In genomic region chr11:114335950-114336838, GRCm38 (mm10) we compare ENCODE assay signal across 14 mouse cellular contexts.
A peak's percentile ranks its signal among the peaks of the same experiment; 100 is the strongest.
DNase-seq lines count a peak whose midpoint lies in the region; ATAC-seq lines count a peak whose summit lies in the region.
"Had no signal": no experiment of that assay in that cellular context is flagged by ENCODE, and none has a peak within 500 bp of the region (broad histone marks: within the 10 kb centered on the region; RNA-seq: fewer than 3 reads in every experiment).

No protein-coding gene starts in this region.

- H3K9ac ChIP-seq in heart, embryonic 12.5 days, result no peak overlapping the region
- no peak overlapping the region for H3K9ac ChIP-seq in heart, embryonic 11.5 days (ENCODE audit: low read depth, low read length)
- no peak overlapping the region for H3K9ac ChIP-seq in hindbrain, embryonic 13.5 days
- no peak overlapping the region for H3K9ac ChIP-seq in neural tube, embryonic 14.5 days (replicated peaks; ENCODE audit: low read depth, low read length)
- no peak overlapping the region for H3K9ac ChIP-seq in liver, embryonic 11.5 days (ENCODE audit: low read depth, low read length)
- H3K9ac ChIP-seq: kidney, embryonic 15.5 days; liver, embryonic 12.5 days had no signal

- WGBS in heart, embryonic 12.5 days, result 54% methylated on average over 10 of the region's 10 CpGs
- WGBS in heart, embryonic 11.5 days (ENCODE audit: insufficient replicate concordance), result 53% methylated on average over 10 of the region's 10 CpGs
- WGBS in hindbrain, embryonic 13.5 days, result 29% methylated on average over 10 of the region's 10 CpGs
- WGBS in neural tube, embryonic 14.5 days, result 27% methylated on average over 10 of the region's 10 CpGs
- WGBS in liver, embryonic 11.5 days, result 46% methylated on average over 10 of the region's 10 CpGs

- H3K36me3 ChIP-seq in heart, embryonic 12.5 days, result no peaks in the 10 kb centered on the region
- no peaks in the 10 kb centered on the region for H3K36me3 ChIP-seq in heart, embryonic 11.5 days (ENCODE audit: control insufficient read depth, insufficient read depth, low read length)
- no peaks in the 10 kb centered on the region for H3K36me3 ChIP-seq in hindbrain, embryonic 13.5 days
- H3K36me3 ChIP-seq in neural tube, embryonic 14.5 days (ENCODE audit: control insufficient read depth, insufficient read depth, low read length), result no peaks in the 10 kb centered on the region
- H3K36me3 ChIP-seq in liver, embryonic 11.5 days (ENCODE audit: control insufficient read depth, insufficient read depth, low read length), result no peaks in the 10 kb centered on the region
- H3K36me3 ChIP-seq: G1E; kidney, embryonic 15.5 days; liver, embryonic 12.5 days had no signal

- H3K4me1 ChIP-seq in heart, embryonic 12.5 days (replicated peaks), result 0 out of 2 replicates have a peak, but pooled peaks cover 6% of the 10 kb centered on the region
- no peaks in the 10 kb centered on the region for H3K4me1 ChIP-seq in heart, embryonic 11.5 days (ENCODE audit: control insufficient read depth, insufficient read depth, low read length)
- peaks cover 20% of the 10 kb centered on the region for H3K4me1 ChIP-seq in hindbrain, embryonic 13.5 days (replicated peaks)
- peaks cover 13% of the 10 kb centered on the region for H3K4me1 ChIP-seq in neural tube, embryonic 14.5 days (ENCODE audit: control insufficient read depth, insufficient read depth, low read length)
- no peaks in the 10 kb centered on the region for H3K4me1 ChIP-seq in liver, embryonic 11.5 days (replicated peaks; ENCODE audit: control insufficient read depth, insufficient read depth, low read length)
- H3K4me1 ChIP-seq: liver, embryonic 12.5 days had no signal

- peak; percentile 68 to 71 for DNase-seq in cerebellum, postnatal 14 days
- DNase-seq in urinary bladder, postnatal 36 days (ENCODE audit: low spot score in 2 of 2), result no peak
- no peak for DNase-seq in gastrocnemius, postnatal 4 days (ENCODE audit: low spot score in 2 of 2)
- DNase-seq in liver, embryonic 11.5 days (ENCODE audit: low spot score), result no peak
- DNase-seq: gastrocnemius, postnatal 25 days; layer of hippocampus, postnatal 36 days; right cerebral cortex, postnatal 25 days had no signal

- peak; percentile 48; the same call in 1 of the 2 replicates for ATAC-seq in heart, embryonic 12.5 days (ENCODE audit: insufficient number of reproducible peaks, low FRiP score)
- ATAC-seq in heart, embryonic 11.5 days (replicated peaks; ENCODE audit: insufficient number of reproducible peaks, low FRiP score, low TSS enrichment), result no peak
- ATAC-seq in hindbrain, embryonic 13.5 days (ENCODE audit: low FRiP score), result peak; percentile 36; the same call in 1 of the 2 replicates
- ATAC-seq in neural tube, embryonic 14.5 days (ENCODE audit: low read depth), result peak; percentile 38; the same call in 1 of the 2 replicates
- ATAC-seq in liver, embryonic 11.5 days (replicated peaks; ENCODE audit: low FRiP score), result no peak
- ATAC-seq: liver, embryonic 12.5 days had no signal

- no peak overlapping the region for H3K4me2 ChIP-seq in heart, embryonic 12.5 days
- no peak overlapping the region for H3K4me2 ChIP-seq in heart, embryonic 11.5 days
- no peak overlapping the region for H3K4me2 ChIP-seq in hindbrain, embryonic 13.5 days
- no peak overlapping the region for H3K4me2 ChIP-seq in neural tube, embryonic 14.5 days (ENCODE audit: low read depth, low read length)
- no peak overlapping the region for H3K4me2 ChIP-seq in liver, embryonic 11.5 days
- H3K4me2 ChIP-seq: kidney, embryonic 15.5 days; liver, embryonic 12.5 days had no signal

- H3K9me3 ChIP-seq in heart, embryonic 12.5 days (replicated peaks), result no peaks in the 10 kb centered on the region
- no peaks in the 10 kb centered on the region for H3K9me3 ChIP-seq in heart, embryonic 11.5 days (replicated peaks; ENCODE audit: control insufficient read depth, low read length)
- no peaks in the 10 kb centered on the region for H3K9me3 ChIP-seq in hindbrain, embryonic 13.5 days
- no peaks in the 10 kb centered on the region for H3K9me3 ChIP-seq in neural tube, embryonic 14.5 days (ENCODE audit: control insufficient read depth, low read length)
- H3K9me3 ChIP-seq in liver, embryonic 11.5 days (ENCODE audit: control insufficient read depth, low read length), result no peaks in the 10 kb centered on the region
- H3K9me3 ChIP-seq: kidney, embryonic 15.5 days; liver, embryonic 12.5 days had no signal

- peaks cover 8% of the 10 kb centered on the region; the same call in 1 of the 2 replicates for H3K27me3 ChIP-seq in heart, embryonic 12.5 days (replicated peaks)
- H3K27me3 ChIP-seq in heart, embryonic 11.5 days (ENCODE audit: control insufficient read depth, insufficient read depth, low read length), result no peaks in the 10 kb centered on the region
- H3K27me3 ChIP-seq in hindbrain, embryonic 13.5 days, result no peaks in the 10 kb centered on the region
- no peaks in the 10 kb centered on the region for H3K27me3 ChIP-seq in neural tube, embryonic 14.5 days (ENCODE audit: control insufficient read depth, insufficient read depth, low read length)
- 0 out of 2 replicates have a peak, but pooled peaks cover 2% of the 10 kb centered on the region for H3K27me3 ChIP-seq in liver, embryonic 11.5 days (replicated peaks; ENCODE audit: control insufficient read depth, insufficient read depth, low read length)
- H3K27me3 ChIP-seq: kidney, embryonic 15.5 days; liver, embryonic 12.5 days had no signal

- H3K4me3 ChIP-seq in heart, embryonic 12.5 days, result no peak overlapping the region
- H3K4me3 ChIP-seq in heart, embryonic 11.5 days (ENCODE audit: low read depth, low read length), result no peak overlapping the region
- H3K4me3 ChIP-seq in hindbrain, embryonic 13.5 days, result no peak overlapping the region
- no peak overlapping the region for H3K4me3 ChIP-seq in neural tube, embryonic 14.5 days (ENCODE audit: low read depth, low read length)
- no peak overlapping the region for H3K4me3 ChIP-seq in liver, embryonic 11.5 days (ENCODE audit: low read depth, low read length)
- H3K4me3 ChIP-seq: kidney, embryonic 15.5 days; liver, embryonic 12.5 days had no signal

- H3K27ac ChIP-seq in heart, embryonic 12.5 days (ENCODE audit: poor library complexity, severe bottlenecking), result no peak overlapping the region
- H3K27ac ChIP-seq in heart, embryonic 11.5 days (ENCODE audit: low read depth, low read length), result no peak overlapping the region
- H3K27ac ChIP-seq in hindbrain, embryonic 13.5 days, result peak overlapping the region; percentile 71
- H3K27ac ChIP-seq in neural tube, embryonic 14.5 days (ENCODE audit: low read depth, low read length), result peak overlapping the region; percentile 39; the same call in 1 of the 2 replicates
- no peak overlapping the region for H3K27ac ChIP-seq in liver, embryonic 11.5 days (ENCODE audit: low read depth, low read length)
- H3K27ac ChIP-seq: kidney, embryonic 15.5 days; liver, embryonic 12.5 days had no signal

Comparison
In these comparisons a context has a peak if more than half of its experiments do, and no peak if none do; other contexts are left out.
1. ATAC-seq: peak in heart, embryonic 12.5 days (single experiment), hindbrain, embryonic 13.5 days (single experiment) and neural tube, embryonic 14.5 days (single experiment); none in heart, embryonic 11.5 days (single experiment) and liver, embryonic 11.5 days (single experiment).
2. H3K27ac ChIP-seq: peak in hindbrain, embryonic 13.5 days (single experiment) and neural tube, embryonic 14.5 days (single experiment); none in heart, embryonic 12.5 days (single experiment), heart, embryonic 11.5 days (single experiment) and liver, embryonic 11.5 days (single experiment).
3. DNase-seq: peak in cerebellum, postnatal 14 days (2 of 2); none in urinary bladder, postnatal 36 days (0 of 2), gastrocnemius, postnatal 4 days (0 of 2) and liver, embryonic 11.5 days (single experiment).